Mouse (Mus musculus): ENCODE measurements at regions not wholly inside any gene's neighbourhood (a gene's known extent, or its start where the extent isn't known, plus 50 kb on each side); places are given as distances from the start of the nearest gene placed in this dataset.

- TF ChIP-seq EP300 (IDR thresholded peaks at IDR 0.05; ENCODE audit: low read depth) = no peak
- TF ChIP-seq CTCF (IDR thresholded peaks at IDR 0.05; ENCODE audit: low read depth) = no peak
These were observed 75.0 kb upstream of the Tmc1 start for GRCm38 (mm10) chr19:21028981-21029380.
